Mouse (Mus musculus): ENCODE data around the gene Nt5e. TPM values are rescaled to one million over a fixed set of nuclear protein-coding genes. Genes with fewer than 3 reads are reported as not detected.

Nt5e gene
- polyA plus RNA-seq, 1 experiment from 2014 or later: 1.1 TPM

GRCm38 (mm10) chr9:88350317-88350716, 23.3 kb downstream of the Nt5e start:
- no peak for ATAC-seq (ENCODE audit: low FRiP score)

GRCm38 (mm10) chr9:88351163-88351562, 24.2 kb downstream of the Nt5e start:
- no peak for ATAC-seq (ENCODE audit: low FRiP score)
- H3K4me3 ChIP-seq (replicated peaks): no peak overlapping the region
- no peaks in the 10 kb centered on the region for H3K36me3 ChIP-seq
- H3K27me3 ChIP-seq (replicated peaks): no peaks in the 10 kb centered on the region
- no peak overlapping the region for H3K4me2 ChIP-seq
- no peak overlapping the region for H3K27ac ChIP-seq (replicated peaks)
- H3K9me3 ChIP-seq (replicated peaks): no peaks in the 10 kb centered on the region
- H3K9ac ChIP-seq (replicated peaks): no peak overlapping the region
- peaks cover 13% of the 10 kb centered on the region for H3K4me1 ChIP-seq
- WGBS: 83% methylated on average over 3 of the region's 3 CpGs

More at GRCm38 (mm10) chr9:88350317-88350716, 23.3 kb downstream of the Nt5e start:
- no peak overlapping the region for H3K4me2 ChIP-seq
- H3K4me3 ChIP-seq (replicated peaks): no peak overlapping the region
- WGBS: 79% methylated on average over 1 of the region's 1 CpGs
- H3K27me3 ChIP-seq (replicated peaks): no peaks in the 10 kb centered on the region
- H3K27ac ChIP-seq (replicated peaks): no peak overlapping the region
- peaks cover 13% of the 10 kb centered on the region for H3K4me1 ChIP-seq
- no peaks in the 10 kb centered on the region for H3K36me3 ChIP-seq
- H3K9ac ChIP-seq (replicated peaks): no peak overlapping the region
- H3K9me3 ChIP-seq (replicated peaks): no peaks in the 10 kb centered on the region

GRCm38 (mm10) chr9:88352741-88353140, 25.7 kb downstream of the Nt5e start:
- Histone ChIP-seq H3K27ac (replicated peaks) (no peak overlapping the region), H3K9me3 (replicated peaks) (no peaks in the 10 kb centered on the region), H3K4me2 (no peak overlapping the region), H3K9ac (replicated peaks) (no peak overlapping the region), H3K36me3 (no peaks in the 10 kb centered on the region), H3K27me3 (replicated peaks) (no peaks in the 10 kb centered on the region), H3K4me1 (peaks cover 13% of the 10 kb centered on the region), H3K4me3 (replicated peaks) (no peak overlapping the region)
- ATAC-seq (ENCODE audit: low FRiP score): peak; percentile 64
- 50% methylated on average over 6 of the region's 6 CpGs for WGBS

GRCm38 (mm10) chr9:88353459-88353858, 26.5 kb downstream of the Nt5e start:
- H3K4me1 ChIP-seq: peaks cover 13% of the 10 kb centered on the region
- no peaks in the 10 kb centered on the region for H3K36me3 ChIP-seq
- no peak for ATAC-seq (ENCODE audit: low FRiP score)
- no peaks in the 10 kb centered on the region for H3K27me3 ChIP-seq (replicated peaks)
- H3K4me2 ChIP-seq: no peak overlapping the region
- 0 out of 2 replicates have a peak overlapping the region, but pooled peaks have one; percentile 3 for H3K27ac ChIP-seq (replicated peaks)
- H3K9me3 ChIP-seq (replicated peaks): no peaks in the 10 kb centered on the region
- WGBS: 81% methylated on average over 7 of the region's 7 CpGs
- no peak overlapping the region for H3K4me3 ChIP-seq (replicated peaks)
- no peak overlapping the region for H3K9ac ChIP-seq (replicated peaks)

GRCm38 (mm10) chr9:88357173-88357572, 30.2 kb downstream of the Nt5e start:
- Histone ChIP-seq H3K4me3 (replicated peaks) (no peak overlapping the region), H3K9me3 (replicated peaks) (no peaks in the 10 kb centered on the region), H3K4me2 (no peak overlapping the region), H3K27me3 (replicated peaks) (no peaks in the 10 kb centered on the region), H3K9ac (replicated peaks) (no peak overlapping the region), H3K36me3 (no peaks in the 10 kb centered on the region), H3K4me1 (peaks cover 15% of the 10 kb centered on the region), H3K27ac (replicated peaks) (no peak overlapping the region)
- no peak for ATAC-seq (ENCODE audit: low FRiP score)
- WGBS: 58% methylated on average over 3 of the region's 3 CpGs

GRCm38 (mm10) chr9:88359140-88359539, 32.1 kb downstream of the Nt5e start:
- Histone ChIP-seq H3K9ac (replicated peaks) (no peak overlapping the region), H3K4me3 (replicated peaks) (no peak overlapping the region), H3K27ac (replicated peaks) (no peak overlapping the region), H3K9me3 (replicated peaks) (no peaks in the 10 kb centered on the region), H3K4me1 (peaks cover 8% of the 10 kb centered on the region; the same call in 1 of the 2 replicates), H3K4me2 (no peak overlapping the region), H3K27me3 (replicated peaks) (no peaks in the 10 kb centered on the region), H3K36me3 (no peaks in the 10 kb centered on the region)
- 86% methylated on average over 2 of the region's 2 CpGs for WGBS
- ATAC-seq (ENCODE audit: low FRiP score): no peak

- no peaks in the 10 kb centered on the region for H3K9me3 ChIP-seq (replicated peaks)
- H3K4me2 ChIP-seq: no peak overlapping the region
- 85% methylated on average over 14 of the region's 14 CpGs for WGBS
- H3K4me3 ChIP-seq (replicated peaks): no peak overlapping the region
- H3K36me3 ChIP-seq: no peaks in the 10 kb centered on the region
- no peak overlapping the region for H3K9ac ChIP-seq (replicated peaks)
- peaks cover 8% of the 10 kb centered on the region; the same call in 1 of the 2 replicates for H3K4me1 ChIP-seq
- no peak for ATAC-seq (ENCODE audit: low FRiP score)
- H3K27me3 ChIP-seq (replicated peaks): no peaks in the 10 kb centered on the region
- H3K27ac ChIP-seq (replicated peaks): no peak overlapping the region; the same call in 1 of the 2 replicates
These were observed 34.4 kb downstream of the Nt5e start for GRCm38 (mm10) chr9:88361211-88361909.

GRCm38 (mm10) chr9:88362055-88362850, 35.3 kb downstream of the Nt5e start:
- H3K27ac ChIP-seq (replicated peaks): 0 out of 2 replicates have a peak overlapping the region, but pooled peaks have one; percentile 33
- peak; percentile 30; the same call in 1 of the 2 replicates for ATAC-seq (ENCODE audit: low FRiP score)

GRCm38 (mm10) chr9:88363102-88363501, 36.1 kb downstream of the Nt5e start:
- Histone ChIP-seq H3K4me2 (no peak overlapping the region), H3K27ac (replicated peaks) (no peak overlapping the region), H3K9me3 (replicated peaks) (no peaks in the 10 kb centered on the region), H3K36me3 (no peaks in the 10 kb centered on the region), H3K4me3 (replicated peaks) (no peak overlapping the region), H3K4me1 (peaks cover 8% of the 10 kb centered on the region; the same call in 1 of the 2 replicates), H3K9ac (replicated peaks) (no peak overlapping the region), H3K27me3 (replicated peaks) (no peaks in the 10 kb centered on the region)
- 90% methylated on average over 3 of the region's 3 CpGs for WGBS
- no peak for ATAC-seq (ENCODE audit: low FRiP score)

More at GRCm38 (mm10) chr9:88362055-88362850, 35.3 kb downstream of the Nt5e start:
- Histone ChIP-seq H3K4me1 (peaks cover 8% of the 10 kb centered on the region; the same call in 1 of the 2 replicates), H3K9me3 (replicated peaks) (no peaks in the 10 kb centered on the region), H3K4me3 (replicated peaks) (no peak overlapping the region), H3K36me3 (no peaks in the 10 kb centered on the region), H3K4me2 (no peak overlapping the region), H3K9ac (replicated peaks) (no peak overlapping the region), H3K27me3 (replicated peaks) (no peaks in the 10 kb centered on the region)
- 30% methylated on average over 5 of the region's 5 CpGs for WGBS

- 0 out of 2 replicates have a peak, but pooled peaks cover 4% of the 10 kb centered on the region for H3K36me3 ChIP-seq
- no peak overlapping the region for H3K4me3 ChIP-seq (replicated peaks)
- 81% methylated on average over 4 of the region's 4 CpGs for WGBS
These were observed 39.3 kb downstream of the Nt5e start for GRCm38 (mm10) chr9:88366308-88366707.

GRCm38 (mm10) chr9:88366819-88367218, 39.8 kb downstream of the Nt5e start:
- no peak for ATAC-seq (ENCODE audit: low FRiP score)
- Histone ChIP-seq H3K4me1 (peaks cover 8% of the 10 kb centered on the region; the same call in 1 of the 2 replicates), H3K27me3 (replicated peaks) (no peaks in the 10 kb centered on the region), H3K36me3 (0 out of 2 replicates have a peak, but pooled peaks cover 4% of the 10 kb centered on the region), H3K4me2 (no peak overlapping the region), H3K4me3 (replicated peaks) (no peak overlapping the region), H3K9ac (replicated peaks) (no peak overlapping the region), H3K9me3 (replicated peaks) (no peaks in the 10 kb centered on the region), H3K27ac (replicated peaks) (no peak overlapping the region)
- WGBS: 92% methylated on average over 4 of the region's 4 CpGs

More at GRCm38 (mm10) chr9:88366308-88366707, 39.3 kb downstream of the Nt5e start:
- H3K9ac ChIP-seq (replicated peaks): no peak overlapping the region
- no peaks in the 10 kb centered on the region for H3K9me3 ChIP-seq (replicated peaks)
- H3K27ac ChIP-seq (replicated peaks): no peak overlapping the region
- peaks cover 8% of the 10 kb centered on the region; the same call in 1 of the 2 replicates for H3K4me1 ChIP-seq
- no peak overlapping the region for H3K4me2 ChIP-seq
- no peak for ATAC-seq (ENCODE audit: low FRiP score)
- no peaks in the 10 kb centered on the region for H3K27me3 ChIP-seq (replicated peaks)
